Mouse (Mus musculus) B cell, adult 2 months (primary cell): Measurements from ENCODE around the gene Trappc6a.

Source experiments
- DNase-seq, 2 experiments: peaks; one replicate each; pipeline ENCODE4 v3.0.0; 2022

Trappc6a gene

DNA sequence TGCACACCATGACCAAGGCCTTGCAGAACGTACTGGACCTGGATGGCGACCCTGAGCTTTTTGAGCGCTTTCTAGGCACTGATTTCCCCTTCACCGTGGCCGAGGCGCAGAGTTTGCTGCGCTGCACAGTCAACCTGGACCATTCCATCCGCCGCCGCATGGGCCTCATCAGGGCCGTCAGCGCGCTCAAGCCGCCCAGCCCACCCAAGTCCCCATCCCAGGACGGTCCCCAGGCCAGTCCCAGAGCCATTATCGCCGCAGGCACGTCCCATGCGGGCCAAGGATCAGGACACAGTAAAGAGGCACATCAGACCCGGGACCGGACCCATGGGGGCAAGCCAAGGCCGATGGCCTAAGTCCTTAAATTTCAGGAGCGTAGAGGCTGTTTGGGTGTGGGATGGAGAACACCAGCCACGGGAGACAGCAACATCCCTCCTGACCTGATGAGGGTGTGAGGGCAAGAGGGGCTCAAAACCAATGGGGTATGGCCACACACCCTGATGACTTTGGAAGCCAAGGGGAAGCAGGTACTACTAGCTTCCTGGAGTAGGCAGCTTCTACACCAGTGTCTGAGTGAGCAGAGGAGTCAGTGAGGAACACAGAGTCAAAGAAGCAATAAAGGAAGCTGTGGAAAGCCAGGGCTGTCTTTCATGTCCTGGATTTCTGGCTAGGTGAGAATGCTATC is 16.4 kb downstream of the Trappc6a start:
- DNase-seq = no peak

DNA sequence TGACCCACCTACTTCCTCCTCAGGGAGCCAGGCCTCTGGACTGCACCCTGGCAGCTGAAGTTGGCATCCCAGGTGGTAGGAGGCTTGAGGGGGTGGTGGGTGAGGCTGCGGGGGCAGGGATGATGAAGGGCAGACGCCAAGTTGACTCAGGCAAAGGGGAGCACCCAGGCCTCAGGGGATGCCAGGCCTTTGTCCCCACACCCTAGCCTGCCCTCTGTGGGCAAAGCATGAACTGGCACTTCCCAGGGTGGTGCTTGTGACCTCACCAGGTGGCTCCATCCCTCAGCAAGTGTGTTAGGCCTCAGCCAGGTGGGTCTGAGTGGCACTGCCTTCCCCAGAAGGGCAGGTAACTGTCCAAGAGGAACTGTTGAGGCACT is 16.9 kb downstream of the Trappc6a start:
- no peak for DNase-seq

GRCm38 (mm10) chr7:19531077-19531476 is 22.9 kb downstream of the Trappc6a start:
- DNase-seq = no peak

- DNase-seq = no peak
These were observed 24.0 kb downstream of the Trappc6a start for GRCm38 (mm10) chr7:19532240-19532639.

DNA sequence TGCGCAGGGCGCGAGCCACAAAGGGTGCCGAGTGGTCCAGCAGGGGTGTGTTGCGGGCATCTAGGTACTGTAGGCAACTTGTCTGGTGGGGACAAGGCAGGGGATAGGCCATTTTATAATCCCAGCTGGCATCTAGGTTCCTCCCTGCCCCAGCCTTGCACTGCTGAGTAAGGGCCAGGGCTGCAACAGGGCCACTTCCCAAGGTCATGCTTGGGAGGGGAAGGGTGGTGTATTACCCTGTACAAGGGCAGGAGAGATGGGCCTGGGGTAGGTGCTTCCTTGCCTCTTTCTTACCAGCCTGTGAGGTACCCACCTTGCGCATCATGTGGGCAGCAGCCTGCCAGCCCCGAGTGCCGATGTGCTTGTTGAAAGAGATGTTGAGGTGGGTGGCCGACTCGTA is 26.5 kb downstream of the Trappc6a start:
- DNase-seq = no peak

GRCm38 (mm10) chr7:19540771-19541566 is 32.8 kb downstream of the Trappc6a start:
- no peak for DNase-seq

DNA sequence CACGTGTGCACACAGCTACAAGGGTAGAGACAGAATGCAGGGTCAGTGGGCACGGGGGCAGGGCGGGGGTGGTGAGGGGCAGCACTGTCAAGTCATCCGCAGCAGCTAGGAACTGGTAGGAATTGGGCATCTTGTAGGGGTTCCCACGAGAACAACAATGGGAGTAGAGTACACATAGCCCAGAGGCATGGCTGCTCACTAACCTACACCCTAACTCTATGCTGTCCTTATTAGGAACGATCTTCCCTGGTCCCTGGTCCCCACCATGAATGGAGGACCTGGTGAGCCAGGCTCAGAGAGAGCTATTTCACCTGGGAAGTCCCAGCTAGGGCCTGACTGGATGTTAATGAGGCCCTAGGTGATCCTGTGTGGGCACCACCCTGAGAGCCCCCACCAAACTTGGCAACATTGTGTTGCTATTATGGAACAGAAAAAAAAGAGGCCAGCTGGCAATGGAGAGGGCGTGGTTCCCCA is 33.5 kb downstream of the Trappc6a start:
- DNase-seq = no peak

DNA sequence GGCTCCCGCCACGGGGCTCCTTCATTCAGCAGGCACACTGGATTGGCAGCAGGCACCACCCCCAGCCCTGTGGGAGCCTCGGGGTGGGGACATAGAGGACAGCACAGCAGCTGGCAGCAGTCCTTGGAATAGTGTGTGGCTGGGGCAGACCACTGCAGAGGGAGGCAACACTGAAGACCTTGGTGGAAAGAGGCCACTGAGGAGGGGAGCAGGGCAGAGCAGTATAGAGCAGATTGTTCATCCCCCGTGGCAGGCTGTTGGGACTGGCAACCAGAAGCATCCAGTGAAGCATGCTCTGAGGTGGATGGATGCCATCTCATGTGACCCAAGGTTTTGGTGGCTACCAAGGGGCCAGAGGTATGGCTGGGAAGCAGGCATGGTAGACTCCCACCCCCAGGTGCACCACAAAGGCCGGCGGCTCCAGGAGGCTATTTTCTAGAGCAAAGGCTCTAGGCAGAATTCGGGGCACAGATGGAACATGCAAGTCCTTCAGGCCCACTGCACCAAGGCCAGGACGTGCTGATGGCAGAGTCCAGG is 34.0 kb downstream of the Trappc6a start:
- no peak for DNase-seq

- DNase-seq = peak; percentile 74 to 76
These were observed 35.4 kb downstream of the Trappc6a start for GRCm38 (mm10) chr7:19543584-19543983.

DNA sequence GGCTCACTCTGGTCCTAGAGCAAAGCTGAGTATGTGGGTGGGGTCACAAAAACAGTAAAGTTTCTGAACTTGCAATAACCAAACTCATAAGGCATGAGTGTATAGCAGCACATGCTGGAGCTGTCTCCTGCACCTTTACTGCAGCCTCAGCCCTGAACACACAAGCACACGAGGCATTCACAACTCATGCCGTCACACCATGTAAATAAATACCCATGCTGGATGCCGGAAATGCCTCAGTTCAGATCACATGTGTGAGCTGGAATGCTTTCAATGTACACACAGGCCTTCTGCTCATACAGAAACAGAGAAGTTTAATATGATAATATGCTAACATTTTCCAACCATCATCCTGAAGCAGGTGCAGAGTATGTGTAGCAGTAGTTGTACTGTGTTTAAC is 37.8 kb downstream of the Trappc6a start:
- no peak for DNase-seq

DNA sequence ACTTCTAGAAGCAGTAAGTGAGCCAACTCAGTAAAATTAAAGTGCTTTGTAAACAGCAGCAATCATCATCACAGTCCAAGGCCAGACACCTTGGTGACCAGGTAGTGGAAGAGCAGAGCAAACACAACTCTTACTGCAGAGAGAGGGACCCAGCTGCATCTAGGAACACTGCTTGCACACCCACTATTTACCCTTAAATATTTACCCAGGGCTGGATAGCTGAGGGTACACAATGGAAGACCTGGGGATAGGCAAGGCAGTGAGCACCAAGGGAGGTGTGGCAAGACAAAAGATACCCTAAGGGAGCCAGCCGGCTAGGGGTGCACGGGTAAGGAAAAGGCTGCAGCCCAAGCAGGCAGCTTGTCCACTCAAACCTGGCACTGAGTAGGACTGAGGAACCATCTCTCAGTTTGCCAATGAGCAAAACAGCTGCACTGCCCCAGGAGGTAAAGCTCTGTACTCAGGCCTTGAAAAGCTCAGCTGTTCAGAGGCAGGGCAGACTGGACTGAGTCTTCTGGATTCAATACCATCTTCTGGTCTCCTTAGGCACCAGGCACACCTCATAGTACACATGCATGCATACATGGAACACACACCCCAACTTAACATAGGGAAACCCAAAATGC is 39.3 kb downstream of the Trappc6a start:
- DNase-seq = no peak

DNA sequence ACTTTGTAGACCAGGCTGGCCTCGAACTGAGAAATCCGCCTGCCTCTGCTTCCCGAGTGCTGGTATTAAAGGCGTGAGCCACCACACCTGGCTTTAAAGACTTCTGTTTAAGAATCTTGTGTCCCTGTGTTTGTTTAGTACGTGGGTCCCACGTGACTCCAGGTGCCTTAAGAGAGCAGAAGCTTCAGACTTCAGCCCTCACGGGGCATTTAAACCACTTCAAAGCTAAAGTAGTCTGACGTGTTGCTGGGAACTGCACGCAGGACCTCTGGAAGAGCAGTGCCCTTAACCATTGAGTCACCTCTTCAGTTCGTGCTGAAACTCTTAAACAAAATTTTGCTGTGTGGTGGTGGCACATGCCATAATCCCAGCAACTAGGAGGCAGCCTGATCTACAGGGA is 41.2 kb downstream of the Trappc6a start:
- no peak for DNase-seq

DNA sequence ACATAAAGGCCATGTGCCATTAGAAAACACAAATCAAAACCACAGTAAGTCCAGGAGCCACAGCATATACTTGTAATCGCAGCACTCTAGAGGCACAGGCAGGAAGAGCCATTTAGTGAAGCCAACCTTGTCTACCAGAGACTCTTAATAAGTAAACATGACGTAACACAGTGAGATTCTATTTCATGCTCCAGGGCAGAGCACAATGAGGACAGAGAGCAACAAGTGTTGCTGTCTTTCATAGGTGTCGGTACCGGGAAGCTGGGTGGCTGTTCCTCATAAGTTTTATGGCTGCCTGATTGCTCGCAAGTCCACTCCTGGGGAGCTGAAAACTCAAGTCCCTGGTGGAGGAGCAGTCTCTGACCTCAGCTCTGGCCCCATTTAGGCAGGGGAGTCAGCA is 43.4 kb downstream of the Trappc6a start:
- no peak for DNase-seq

- no peak for DNase-seq
These were observed 44.2 kb downstream of the Trappc6a start for GRCm38 (mm10) chr7:19552443-19552842.

- DNase-seq = no peak
These were observed 46.0 kb downstream of the Trappc6a start for GRCm38 (mm10) chr7:19554168-19554567.

GRCm38 (mm10) chr7:19557086-19557485 is 48.9 kb downstream of the Trappc6a start:
- no peak for DNase-seq

DNA sequence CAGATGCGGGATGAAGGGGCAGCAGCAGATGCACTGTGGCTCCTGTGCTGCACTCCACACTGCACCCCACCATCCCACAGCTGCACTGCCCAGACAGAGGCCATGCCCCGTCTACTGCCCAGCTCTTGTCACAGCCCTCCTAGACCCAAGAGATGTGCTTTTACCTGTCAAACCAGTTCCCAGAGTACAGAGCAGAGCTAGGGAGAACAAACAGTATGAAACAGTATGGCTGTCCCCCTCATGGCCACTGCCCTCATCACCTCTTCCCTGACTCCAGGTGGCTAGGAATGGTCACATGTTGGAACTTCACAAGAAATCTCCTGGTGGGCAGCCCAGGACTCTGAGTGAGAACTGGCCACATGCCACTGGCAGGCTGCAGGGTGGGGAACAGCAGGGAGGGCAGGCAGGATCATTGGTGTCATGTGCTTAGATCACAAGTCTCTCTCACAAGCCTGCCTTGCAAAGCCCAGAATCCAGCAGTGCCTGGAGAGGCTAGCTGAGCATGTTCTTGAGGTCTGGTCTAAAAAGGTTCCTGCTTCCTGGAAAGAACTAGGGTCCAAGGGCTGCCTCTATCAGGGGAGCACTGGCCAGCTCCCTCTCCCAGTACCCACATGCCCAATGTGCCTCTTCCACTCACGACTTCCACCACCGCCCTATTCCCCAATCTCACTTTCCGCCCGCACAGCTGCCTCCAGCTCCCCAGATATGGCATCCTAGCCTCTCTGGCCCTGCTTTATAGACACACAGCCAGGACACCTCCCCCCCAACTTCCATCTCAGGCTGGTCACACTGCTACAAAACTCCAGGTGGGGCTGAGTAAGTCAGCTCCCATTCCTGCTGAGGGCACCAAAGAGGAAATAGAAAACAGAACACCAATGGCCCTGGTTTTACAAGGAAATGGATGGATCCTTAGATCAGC is 50.0 kb downstream of the Trappc6a start:
- DNase-seq = no peak

DNA sequence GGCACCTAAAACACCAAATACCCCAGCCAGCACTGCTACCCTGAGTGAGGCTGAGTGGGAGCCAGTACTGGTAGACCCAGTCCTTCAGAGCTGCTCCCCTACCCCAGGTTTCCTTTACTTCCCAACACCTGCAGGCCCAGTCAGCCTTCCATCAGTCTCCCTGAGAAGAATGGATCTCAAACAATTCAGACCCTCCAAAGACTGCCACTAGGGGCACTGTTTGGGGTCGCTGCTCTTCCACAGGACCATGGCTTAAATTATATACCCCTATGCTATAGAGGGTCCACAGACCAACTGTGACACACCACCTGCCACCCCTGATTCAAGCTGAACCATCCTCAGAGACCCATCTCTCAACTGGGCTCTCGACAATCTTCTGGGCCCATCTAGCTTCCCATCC is 50.8 kb downstream of the Trappc6a start:
- peak; percentile 53 to 56 for DNase-seq

- DNase-seq = no peak
These were observed 52.5 kb downstream of the Trappc6a start for GRCm38 (mm10) chr7:19560491-19561260.

DNA sequence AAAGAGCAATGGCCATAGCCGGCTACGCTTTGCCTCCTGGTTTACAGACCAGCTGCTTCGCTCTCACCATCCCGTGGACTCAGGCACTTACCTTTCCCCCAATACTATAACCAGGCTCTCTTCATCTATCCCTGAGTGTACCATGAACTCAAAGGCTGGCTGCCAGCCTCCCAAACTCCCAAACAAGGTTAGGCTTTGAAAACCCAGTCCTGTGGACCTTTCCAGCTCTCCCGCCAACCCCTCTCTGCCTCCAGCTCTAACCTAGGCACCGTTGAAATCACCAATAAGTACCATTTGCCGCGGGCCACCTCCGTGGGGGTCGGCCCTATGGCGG is 53.2 kb downstream of the Trappc6a start:
- peak in 1 of 2 experiments; percentile 19 for DNase-seq

- peak; percentile 90 to 93 for DNase-seq
These were observed 53.8 kb downstream of the Trappc6a start for GRCm38 (mm10) chr7:19561765-19562642.
